Mouse (Mus musculus) left cerebral cortex, postnatal 4 days (tissue): ENCODE results near the gene Ptpn12. TPM values are rescaled to one million over a fixed set of nuclear protein-coding genes. Genes with fewer than 3 reads are reported as not detected.

ENCODE experiments used
- DNase-seq: peaks from one replicate; pipeline ENCODE4 v3.0.0-alpha.2; 2022
- intact Hi-C: fragments of 180-260 bp; cut with DNase I; formaldehyde crosslinking; loops from one replicate; pipeline ENCODE4 v1.15.1; 2025
- total RNA-seq, 2 experiments: library from RNA; stranded (reverse); gene quantifications; 2 replicates each; pipeline ENCODE4 v1.2.3; 2021

Gene Ptpn12
- 10 to 100 TPM; 51.7 to 60.8 TPM for total RNA-seq

- peak; percentile 97 for DNase-seq
- intact Hi-C loops = no loop called here
Observed at GRCm38 (mm10) chr5:21055820-21056531, at the start of gene Ptpn12. Ptpn12 (minus strand) TSS chr5:21055911.

- DNase-seq = no peak
- intact Hi-C loops = no loop called here
Observed at GRCm38 (mm10) chr5:21091179-21091578, 35.5 kb upstream of the Ptpn12 start.

- DNase-seq = no peak
- intact Hi-C loops = no loop called here
Observed at GRCm38 (mm10) chr5:21057217-21057616, 1.5 kb upstream of the Ptpn12 start.

- intact Hi-C loops = no loop called here
- DNase-seq = no peak
Observed at GRCm38 (mm10) chr5:21056595-21056994, 884 bp upstream of the Ptpn12 start.

- intact Hi-C loops = no loop called here
- peak; percentile 47 for DNase-seq
Observed at GRCm38 (mm10) chr5:21055071-21055819, 466 bp downstream of the Ptpn12 start.

GRCm38 (mm10) chr5:21054472-21055070 lies 1.1 kb downstream of the Ptpn12 start:
- DNase-seq = peak; percentile 48
- intact Hi-C loops = no loop called here

GRCm38 (mm10) chr5:21053571-21054307 lies 2.0 kb downstream of the Ptpn12 start:
- intact Hi-C loops = no loop called here
- no peak for DNase-seq

GRCm38 (mm10) chr5:21052521-21052920 lies 3.2 kb downstream of the Ptpn12 start:
- intact Hi-C loops = no loop called here
- DNase-seq = no peak

- no peak for DNase-seq
- intact Hi-C loops = no loop called here
Observed at GRCm38 (mm10) chr5:21050770-21051122, 5.0 kb downstream of the Ptpn12 start.

GRCm38 (mm10) chr5:21050061-21050769 lies 5.5 kb downstream of the Ptpn12 start:
- DNase-seq = no peak
- intact Hi-C loops = no loop called here

- DNase-seq = no peak
- intact Hi-C loops = no loop called here
Observed at GRCm38 (mm10) chr5:21049006-21049405, 6.7 kb downstream of the Ptpn12 start.

- no peak for DNase-seq
- intact Hi-C loops = no loop called here
Observed at GRCm38 (mm10) chr5:21047114-21047513, 8.6 kb downstream of the Ptpn12 start.

- no peak for DNase-seq
- intact Hi-C loops = no loop called here
Observed at GRCm38 (mm10) chr5:21046150-21047048, 9.3 kb downstream of the Ptpn12 start.

GRCm38 (mm10) chr5:21045462-21045861 lies 10.2 kb downstream of the Ptpn12 start:
- no peak for DNase-seq
- intact Hi-C loops = no loop called here

- DNase-seq = no peak
- intact Hi-C loops = no loop called here
Observed at GRCm38 (mm10) chr5:21038100-21038499, 17.6 kb downstream of the Ptpn12 start.

GRCm38 (mm10) chr5:21035689-21036480 lies 19.8 kb downstream of the Ptpn12 start:
- intact Hi-C loops = no loop called here
- DNase-seq = no peak

GRCm38 (mm10) chr5:21034388-21034966 lies 21.2 kb downstream of the Ptpn12 start:
- intact Hi-C loops = no loop called here
- DNase-seq = no peak

GRCm38 (mm10) chr5:21033382-21034056 lies 22.2 kb downstream of the Ptpn12 start:
- intact Hi-C loops = no loop called here
- peak; percentile 34 for DNase-seq
